Mouse (Mus musculus) cortical plate, adult 2 months (tissue): Measurements from ENCODE around the gene Pld4. TPM values are rescaled to one million over a fixed set of nuclear protein-coding genes. Genes with fewer than 3 reads are reported as not detected.

Source experiments
- H3K27ac ChIP-seq: fragments of 200-500 bp; 2 replicates; pipeline ENCODE4 v1.5.1; 2012; ENCODE audit warnings: low read length, control low read depth, inconsistent platforms; ENCODE audit not compliant: insufficient read depth
- H3K4me1 ChIP-seq: fragments of 200-500 bp; 2 replicates; pipeline ENCODE4 v1.6.1; 2011; ENCODE audit warnings: low read length; ENCODE audit not compliant: control insufficient read depth, insufficient read depth
- H3K4me3 ChIP-seq: fragments of 200-500 bp; 2 replicates; pipeline ENCODE4 v1.5.1; 2011; ENCODE audit warnings: mild to moderate bottlenecking, low read length, control low read depth; ENCODE audit not compliant: insufficient read depth
- CTCF ChIP-seq: fragments of 200-500 bp; IDR thresholded peaks from 2 replicates; pipeline ENCODE4 v1.5.1; 2011; ENCODE audit warnings: mild to moderate bottlenecking, control low read depth, low read length; ENCODE audit not compliant: insufficient read depth; ENCODE audit errors: extremely low read depth
- POLR2A ChIP-seq: fragments of 200-500 bp; IDR thresholded peaks from 2 replicates; pipeline ENCODE4 v1.6.1; 2011; ENCODE audit warnings: mild to moderate bottlenecking, low read length, control low read depth; ENCODE audit not compliant: insufficient read depth; ENCODE audit errors: extremely low read depth
- polyA plus RNA-seq: library from polyadenylated mRNA; depleted of rRNA; stranded (reverse); fragments of >200 nt; gene quantifications from 2 replicates; pipeline ENCODE4 v1.2.3, GENCODE M21; 2012

Pld4 gene
- polyA plus RNA-seq, 1 experiment: 16.3 TPM

DNA sequence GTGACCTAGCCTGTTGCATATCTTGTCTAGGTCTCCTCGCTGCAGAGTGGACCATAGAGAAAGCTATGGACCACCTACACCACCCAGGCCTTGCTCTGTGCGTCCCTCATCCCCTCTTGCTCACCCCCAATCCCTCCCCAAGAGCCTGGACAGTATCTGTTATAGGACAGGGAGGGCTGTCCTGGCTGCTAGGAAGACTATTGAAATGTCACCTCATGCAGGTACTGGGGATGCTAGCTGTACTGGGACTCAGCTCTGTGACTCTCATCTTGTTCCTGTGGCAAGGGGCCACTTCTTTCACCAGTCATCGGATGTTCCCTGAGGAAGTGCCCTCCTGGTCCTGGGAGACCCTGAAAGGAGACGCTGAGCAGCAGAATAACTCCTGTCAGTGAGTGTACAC lies 2.7 kb downstream of the Pld4 start:
- no peak overlapping the region for H3K4me3 ChIP-seq
- no peaks in the 10 kb centered on the region for H3K4me1 ChIP-seq
- no peak overlapping the region for H3K27ac ChIP-seq
- no peak for TF ChIP-seq CTCF
- TF ChIP-seq POLR2A: no peak

DNA sequence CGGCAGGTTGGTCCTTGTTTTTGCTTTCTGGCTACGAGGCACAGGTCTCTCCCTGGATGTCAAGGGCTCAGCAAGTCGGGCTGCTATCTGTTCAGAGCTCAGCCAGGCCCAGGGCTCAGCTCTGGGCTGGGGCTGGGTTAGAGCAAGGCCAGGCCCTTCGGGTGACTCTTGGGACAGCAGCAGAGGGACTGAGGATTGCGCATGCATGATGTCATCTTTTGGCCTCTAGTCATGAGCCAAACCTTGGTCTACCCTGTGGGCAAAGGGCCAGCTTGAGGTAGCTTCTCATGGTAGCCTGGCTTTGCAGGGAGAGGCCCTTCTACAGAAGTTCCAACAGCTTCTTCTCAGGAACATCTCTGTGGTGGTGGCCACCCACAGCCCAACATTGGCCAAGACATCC lies 3.7 kb downstream of the Pld4 start:
- H3K27ac ChIP-seq: no peak overlapping the region
- H3K4me3 ChIP-seq: no peak overlapping the region
- no peaks in the 10 kb centered on the region for H3K4me1 ChIP-seq
- TF ChIP-seq CTCF (no peak), POLR2A (no peak)

DNA sequence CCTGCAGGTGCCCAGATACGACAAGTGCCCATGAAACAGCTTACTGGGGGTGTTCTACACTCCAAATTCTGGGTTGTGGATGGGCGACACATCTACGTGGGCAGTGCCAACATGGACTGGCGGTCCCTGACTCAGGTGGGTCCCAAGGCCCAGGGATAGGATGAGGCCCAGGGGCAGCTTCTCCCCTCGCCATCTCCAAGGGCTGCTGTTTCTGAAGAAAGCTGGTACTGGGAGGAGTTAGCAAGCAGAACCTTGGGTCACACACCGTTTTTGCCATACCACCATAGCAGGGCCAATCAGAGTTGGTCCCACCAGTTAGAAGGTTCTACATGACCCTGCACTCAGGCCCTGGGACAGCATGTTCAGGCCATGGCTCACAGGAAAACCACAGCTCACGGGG lies 4.5 kb downstream of the Pld4 start:
- no peak for TF ChIP-seq POLR2A
- no peak for TF ChIP-seq CTCF
- H3K27ac ChIP-seq: no peak overlapping the region
- H3K4me3 ChIP-seq: no peak overlapping the region
- H3K4me1 ChIP-seq: no peaks in the 10 kb centered on the region

DNA sequence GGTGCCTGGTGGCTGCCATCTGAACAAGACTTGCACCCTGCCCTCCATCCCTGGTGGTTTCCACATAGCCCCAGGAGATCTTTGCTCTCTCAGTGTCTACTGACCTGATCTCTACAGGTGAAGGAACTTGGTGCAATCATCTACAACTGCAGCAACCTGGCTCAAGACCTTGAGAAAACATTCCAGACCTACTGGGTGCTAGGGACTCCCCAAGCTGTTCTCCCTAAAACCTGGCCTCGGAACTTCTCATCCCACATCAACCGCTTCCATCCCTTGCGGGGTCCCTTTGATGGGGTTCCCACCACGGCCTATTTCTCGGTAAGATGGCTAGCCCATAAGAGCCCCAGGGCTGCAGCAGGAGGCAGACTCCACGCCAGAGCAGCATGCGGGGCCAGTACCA lies 6.1 kb downstream of the Pld4 start:
- no peaks in the 10 kb centered on the region for H3K4me1 ChIP-seq
- no peak overlapping the region for H3K27ac ChIP-seq
- TF ChIP-seq POLR2A: no peak
- no peak for TF ChIP-seq CTCF
- no peak overlapping the region for H3K4me3 ChIP-seq

DNA sequence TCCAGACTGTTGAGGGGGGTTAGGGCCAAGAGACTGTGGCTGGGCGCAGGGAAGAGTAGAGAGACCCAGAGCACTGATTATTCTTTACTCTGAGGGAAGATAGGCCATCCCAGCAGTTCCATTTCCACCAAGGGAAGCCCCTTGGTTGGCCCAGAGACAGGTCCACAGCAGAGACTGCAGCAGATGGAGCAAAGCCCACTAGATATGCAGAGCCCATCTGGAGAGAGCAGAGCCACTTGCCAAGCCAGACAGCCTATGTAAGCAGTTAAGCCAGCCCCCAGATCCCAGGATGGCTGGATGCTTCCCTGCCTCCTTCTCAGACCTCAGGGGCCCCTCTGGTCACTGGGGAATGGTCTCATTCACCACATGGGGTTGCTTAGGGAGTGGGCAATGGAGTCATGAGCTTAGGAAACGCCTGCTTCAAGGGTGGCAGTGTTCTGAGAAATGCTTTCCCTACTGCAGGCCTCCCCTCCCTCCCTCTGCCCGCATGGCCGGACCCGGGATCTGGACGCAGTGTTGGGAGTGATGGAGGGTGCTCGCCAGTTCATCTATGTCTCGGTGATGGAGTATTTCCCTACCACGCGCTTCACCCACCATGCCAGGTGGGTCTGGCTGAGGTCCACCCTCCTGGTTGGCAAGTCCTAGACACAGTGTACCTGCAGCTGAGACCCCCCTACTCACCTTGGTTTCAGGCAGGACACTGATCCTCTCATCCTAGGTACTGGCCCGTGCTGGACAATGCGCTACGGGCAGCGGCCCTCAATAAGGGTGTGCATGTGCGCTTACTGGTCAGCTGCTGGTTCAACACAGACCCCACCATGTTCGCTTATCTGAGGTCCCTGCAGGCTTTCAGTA lies 6.8 kb downstream of the Pld4 start:
- H3K27ac ChIP-seq: no peak overlapping the region
- TF ChIP-seq CTCF (no peak), POLR2A (no peak)
- H3K4me3 ChIP-seq: no peak overlapping the region
- H3K4me1 ChIP-seq: no peaks in the 10 kb centered on the region

DNA sequence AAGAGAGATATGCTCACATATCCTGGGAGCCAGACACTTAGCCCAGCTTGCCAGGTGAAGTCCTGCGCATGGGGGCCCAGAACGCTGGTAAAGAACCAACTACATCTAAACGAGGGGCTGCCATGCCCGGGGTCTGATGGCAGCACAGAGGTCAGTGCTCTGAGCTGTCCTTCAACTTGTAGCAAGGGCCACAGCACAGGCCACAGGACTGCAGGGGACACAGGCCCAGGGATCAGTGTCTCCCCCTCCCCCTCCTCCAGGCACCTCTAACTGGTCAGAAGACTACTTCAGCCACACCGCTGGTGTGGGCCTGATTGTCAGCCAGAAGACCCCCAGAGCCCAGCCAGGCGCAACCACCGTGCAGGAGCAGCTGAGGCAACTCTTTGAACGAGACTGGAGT lies 7.7 kb downstream of the Pld4 start:
- H3K27ac ChIP-seq: no peak overlapping the region
- H3K4me1 ChIP-seq: no peaks in the 10 kb centered on the region
- H3K4me3 ChIP-seq: no peak overlapping the region
- TF ChIP-seq CTCF (no peak), POLR2A (no peak)

DNA sequence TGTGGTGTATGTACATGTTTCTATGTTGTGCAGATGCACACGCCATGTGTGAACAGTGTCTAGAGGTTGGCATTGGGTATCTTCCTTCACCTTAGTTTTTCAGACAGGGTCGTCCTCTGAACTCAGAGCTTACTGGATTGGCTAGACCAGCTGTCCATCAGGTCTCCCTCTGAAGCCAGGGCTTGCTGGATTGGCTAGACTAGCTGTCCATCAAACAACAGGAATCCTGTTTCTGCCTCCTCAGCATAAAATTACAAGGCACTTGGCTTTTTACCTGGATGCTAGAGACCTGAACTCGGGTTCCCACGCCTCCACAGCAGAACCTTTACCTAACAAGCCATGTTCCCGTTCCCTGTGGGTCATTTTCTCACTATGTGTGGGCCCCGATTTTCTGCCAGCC lies 8.6 kb downstream of the Pld4 start:
- Histone ChIP-seq H3K4me1 (no peaks in the 10 kb centered on the region), H3K27ac (no peak overlapping the region), H3K4me3 (no peak overlapping the region)
- TF ChIP-seq POLR2A: no peak
- TF ChIP-seq CTCF: no peak

DNA sequence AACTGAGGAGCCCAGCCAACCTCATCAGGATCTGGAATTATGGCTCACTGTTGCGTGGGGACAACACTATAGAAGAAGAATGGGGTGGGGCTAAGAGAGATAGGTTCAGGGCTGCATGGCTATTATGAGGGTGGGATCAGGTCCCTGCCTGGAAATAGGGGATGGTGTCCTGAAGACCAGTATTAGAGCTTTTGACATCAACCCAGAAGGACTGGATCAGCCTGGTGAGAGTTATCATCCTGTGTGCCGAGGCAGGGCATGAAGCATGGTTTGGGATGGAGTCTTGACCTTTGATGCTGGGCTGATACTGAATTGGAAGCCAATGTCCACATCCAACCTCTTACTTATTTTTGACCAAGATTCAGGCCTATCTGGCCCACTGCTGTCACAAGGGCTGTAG lies 9.3 kb downstream of the Pld4 start:
- Histone ChIP-seq H3K27ac (no peak overlapping the region), H3K4me3 (no peak overlapping the region), H3K4me1 (no peaks in the 10 kb centered on the region)
- TF ChIP-seq CTCF (no peak), POLR2A (no peak)

DNA sequence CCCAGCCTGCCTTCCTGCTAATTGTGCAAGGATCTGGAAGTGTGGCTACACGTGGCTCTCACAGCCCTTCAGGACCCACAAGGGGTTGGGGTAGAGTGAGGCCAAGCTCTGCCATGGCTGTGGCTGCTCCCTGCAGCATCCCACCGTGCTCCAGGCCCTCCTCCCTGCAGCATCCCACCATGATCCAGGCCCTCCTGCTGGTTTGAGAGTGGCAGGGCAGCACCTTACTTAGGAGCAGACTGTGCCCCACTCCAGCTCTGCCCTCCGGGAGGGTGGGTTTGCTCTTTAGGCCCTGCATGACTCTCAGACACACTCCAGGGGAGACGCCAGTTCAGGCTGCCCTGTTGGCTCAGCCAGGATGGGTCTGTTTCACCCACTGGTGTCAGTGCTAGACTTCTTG lies 9.9 kb downstream of the Pld4 start:
- no peak overlapping the region for H3K27ac ChIP-seq
- H3K4me1 ChIP-seq: no peaks in the 10 kb centered on the region
- H3K4me3 ChIP-seq: no peak overlapping the region
- TF ChIP-seq CTCF (no peak), POLR2A (no peak)

DNA sequence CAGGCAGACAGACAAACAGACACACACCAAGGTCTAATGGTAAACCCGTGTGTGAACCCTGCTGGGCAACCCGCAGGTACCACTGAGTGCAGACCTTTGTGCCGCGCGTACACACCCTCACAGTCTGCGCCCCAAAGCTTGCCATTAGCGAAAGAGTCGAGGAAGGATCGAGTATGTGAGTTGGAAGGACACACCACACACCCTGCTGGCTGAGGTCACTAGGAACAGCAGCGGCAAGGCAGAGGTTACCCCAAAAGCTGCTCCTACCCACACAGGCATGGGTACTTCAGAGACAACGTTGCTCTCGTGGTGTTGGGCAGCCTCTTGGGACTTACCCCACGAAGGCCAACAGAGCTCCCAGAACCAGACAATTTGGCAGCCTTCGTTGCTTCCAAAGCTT lies 11.9 kb downstream of the Pld4 start:
- no peak for TF ChIP-seq POLR2A
- TF ChIP-seq CTCF: no peak
- Histone ChIP-seq H3K27ac (no peak overlapping the region), H3K4me3 (no peak overlapping the region), H3K4me1 (no peaks in the 10 kb centered on the region)
